Mouse (Mus musculus) adrenal gland, adult 8-10 months (tissue): ENCODE results near the gene Gde1. TPM values are rescaled to one million over a fixed set of nuclear protein-coding genes. Genes with fewer than 3 reads are reported as not detected.
A peak's percentile ranks its signal among the peaks of the same experiment; 100 is the strongest.

Experiments
- DNase-seq: peaks from one replicate; pipeline ENCODE4 v3.0.0; 2022
- total RNA-seq, 4 experiments: library from RNA; stranded (reverse); gene quantifications; 2 replicates each; pipeline ENCODE4 v1.2.4; 2022

The Gde1 gene
- total RNA-seq, result 100 to 1,000 TPM in 3 of 4 experiments, 10 to 100 TPM in 1; 91.0 to 121 (median 113) TPM

DNA sequence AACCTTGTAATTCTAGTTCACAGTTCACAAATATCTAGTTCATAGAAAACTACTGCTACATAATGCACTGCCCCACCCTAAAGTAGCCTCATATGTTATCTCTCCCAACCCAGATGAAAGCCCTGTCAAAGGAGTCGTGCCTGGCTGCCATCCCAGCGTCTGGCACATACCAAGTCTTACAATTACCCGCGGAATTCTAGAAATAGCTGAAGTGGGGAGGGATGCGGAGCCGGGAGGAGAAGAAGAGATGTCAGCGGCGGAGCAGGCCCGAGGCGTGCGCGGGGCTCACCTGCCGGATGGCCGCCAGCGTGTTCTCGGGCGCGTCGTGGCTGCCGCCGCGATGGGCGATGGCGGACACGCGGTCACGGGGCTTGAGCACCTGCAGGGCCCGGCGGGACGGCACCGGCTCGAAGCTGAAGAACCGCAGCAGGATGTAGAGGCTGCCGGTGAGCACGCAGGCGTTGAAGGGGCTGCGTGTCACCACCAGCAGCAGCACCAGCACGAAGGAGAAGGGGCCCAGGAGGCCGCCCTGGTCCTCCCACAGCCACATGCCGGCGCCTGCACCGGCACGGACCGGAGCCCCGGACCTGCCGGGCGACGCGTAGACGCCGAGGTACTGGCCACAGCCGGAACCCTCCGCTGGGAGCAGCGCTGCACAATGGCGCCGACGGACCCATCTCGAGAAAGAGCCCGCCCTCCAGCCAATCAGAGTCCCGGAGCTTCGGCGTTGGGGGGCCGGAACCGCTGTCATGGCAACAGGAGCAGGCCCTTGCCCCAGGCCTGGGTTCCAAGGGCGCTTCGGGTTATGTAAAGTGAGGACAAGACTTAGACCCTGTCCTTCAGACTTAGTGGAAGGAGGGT, at the start of gene Gde1:
Gene Gde1, minus strand, starts transcription at position 678 of the 861 bp plus-strand sequence.
- peak; percentile 93 for DNase-seq

GRCm38 (mm10) chr7:118751625-118752024, 46.0 kb upstream of the Gde1 start:
- no peak for DNase-seq

- DNase-seq, result no peak
These were observed 44.1 kb upstream of the Gde1 start for GRCm38 (mm10) chr7:118749706-118750105.

GRCm38 (mm10) chr7:118747891-118748672, 42.5 kb upstream of the Gde1 start:
- DNase-seq, result no peak

GRCm38 (mm10) chr7:118744766-118745165, 39.2 kb upstream of the Gde1 start:
- peak; percentile 61 for DNase-seq

DNA sequence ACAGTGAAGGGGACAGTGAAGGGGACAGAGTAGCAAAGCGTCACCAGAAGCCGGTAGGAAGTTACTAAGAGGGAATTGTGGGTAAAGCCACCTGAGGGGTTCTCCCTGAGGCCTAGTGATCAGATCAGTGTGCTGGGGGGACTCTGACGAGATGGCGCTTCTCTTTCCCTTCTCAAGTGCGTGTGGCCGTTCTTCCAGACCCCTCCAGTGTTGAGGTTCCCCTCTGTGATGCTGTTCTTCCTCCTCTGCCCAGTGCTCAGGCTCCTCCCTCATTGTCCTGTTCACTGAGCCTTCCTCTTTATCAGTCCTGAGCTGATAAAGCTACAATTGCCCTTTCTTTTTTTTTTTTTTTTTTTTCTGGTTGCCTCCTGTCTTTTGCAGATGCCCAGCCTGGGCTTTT, 36.7 kb upstream of the Gde1 start:
- no peak for DNase-seq

DNA sequence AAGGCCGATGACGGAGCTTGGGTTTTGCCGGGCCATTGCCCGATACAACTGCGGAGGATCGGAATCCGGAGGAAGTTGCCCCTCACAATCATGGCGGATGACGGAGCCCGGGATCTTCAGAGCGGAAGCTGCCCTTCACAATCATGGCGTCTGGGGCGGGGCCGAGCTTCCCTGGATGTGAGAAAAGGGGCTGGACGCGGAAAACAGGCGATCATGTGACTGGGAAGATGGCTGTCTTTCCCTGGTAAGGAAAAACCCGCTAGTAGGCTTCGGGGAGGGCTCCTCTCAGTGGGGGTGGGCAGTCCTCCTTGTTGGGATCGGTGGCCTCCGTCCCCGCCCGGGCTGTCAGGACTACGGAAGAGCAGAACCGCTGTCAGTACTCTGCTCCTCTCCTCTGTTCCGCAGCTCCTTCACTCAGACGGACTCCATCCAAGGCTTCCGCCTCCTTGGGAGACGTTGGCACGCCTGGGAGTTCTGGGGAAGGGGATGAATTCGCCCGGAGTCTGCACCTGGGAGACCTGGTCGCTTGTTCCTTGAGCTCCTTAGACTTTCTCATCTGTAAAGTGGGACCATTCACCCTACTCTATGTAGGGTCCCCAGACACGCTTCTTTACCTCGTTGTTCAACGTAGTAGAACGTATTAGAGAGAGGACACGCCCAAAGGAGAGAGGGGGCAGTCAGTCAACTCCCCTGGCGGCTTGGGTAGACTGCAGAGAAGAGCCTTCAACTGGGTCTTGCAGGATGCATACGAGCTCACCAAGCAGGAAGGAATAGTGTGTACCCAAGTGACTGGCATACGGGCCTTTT, 35.2 kb upstream of the Gde1 start:
- peak; percentile 94 for DNase-seq

- peak; percentile 65 for DNase-seq
These were observed 34.5 kb upstream of the Gde1 start, which contains the start of gene Vps35l for GRCm38 (mm10) chr7:118739975-118740531. Vps35l (plus strand) TSS chr7:118740226.

DNA sequence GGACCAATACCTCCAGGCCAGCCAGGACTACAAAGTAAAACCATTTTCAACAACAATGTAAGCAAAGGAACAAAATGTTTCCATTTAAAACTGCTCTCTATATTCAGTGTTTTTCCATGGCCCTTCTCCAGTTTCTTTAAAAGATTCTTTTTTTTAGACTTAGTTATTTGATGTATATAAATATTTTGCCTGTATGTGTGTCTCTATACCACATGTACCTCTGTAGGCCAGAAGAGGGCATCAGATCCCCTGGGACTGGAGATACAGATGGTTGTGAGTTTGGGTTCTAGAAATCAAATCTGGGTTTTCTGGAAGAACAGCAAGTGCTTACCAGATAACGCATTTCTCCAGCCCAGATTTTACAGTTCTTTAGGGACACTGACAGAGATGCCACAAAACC, 33.2 kb upstream of the Gde1 start:
- no peak for DNase-seq

GRCm38 (mm10) chr7:118733225-118733624, 27.6 kb upstream of the Gde1 start:
- DNase-seq, result no peak

DNA sequence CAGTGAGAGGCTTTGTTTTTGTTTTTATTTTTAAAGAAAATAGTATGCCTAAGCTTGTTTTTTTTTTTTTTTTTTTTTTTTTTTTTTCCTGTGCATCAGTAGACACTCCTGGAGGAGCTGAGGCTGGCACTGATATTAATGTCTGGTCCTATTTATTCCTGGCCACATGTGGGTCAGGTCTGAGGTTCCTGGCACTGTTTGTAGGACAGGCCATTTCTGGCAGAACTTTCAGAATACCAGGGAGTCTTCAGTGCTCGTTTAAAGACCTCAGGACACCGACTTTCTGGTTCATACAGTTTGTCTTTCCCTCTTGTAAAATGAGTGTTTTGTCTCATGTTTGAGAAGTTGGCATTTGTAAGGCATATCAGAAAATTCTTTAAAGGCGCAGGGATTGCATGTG, 26.2 kb upstream of the Gde1 start:
- no peak for DNase-seq

- no peak for DNase-seq
These were observed 23.4 kb upstream of the Gde1 start for GRCm38 (mm10) chr7:118728846-118729587.

DNA sequence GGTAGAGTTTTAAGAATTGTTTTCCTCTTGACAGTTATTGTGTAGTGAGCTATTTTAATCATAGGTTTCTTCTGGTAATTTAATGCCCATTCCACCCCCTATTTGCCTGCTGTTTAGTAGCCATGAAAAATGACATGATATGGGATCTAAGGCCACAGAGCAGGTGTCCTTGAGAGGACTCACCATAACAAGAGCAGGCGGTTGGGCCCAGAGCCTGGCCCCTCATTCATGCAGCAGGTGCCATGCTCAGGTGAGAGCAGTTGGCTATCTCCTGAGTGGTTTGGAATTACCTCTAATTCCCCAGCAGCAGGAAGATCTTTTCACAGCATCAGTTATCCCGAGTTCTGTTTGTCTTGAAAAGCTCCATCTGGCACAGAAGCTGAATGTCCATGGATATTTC, 19.9 kb upstream of the Gde1 start:
- no peak for DNase-seq

DNA sequence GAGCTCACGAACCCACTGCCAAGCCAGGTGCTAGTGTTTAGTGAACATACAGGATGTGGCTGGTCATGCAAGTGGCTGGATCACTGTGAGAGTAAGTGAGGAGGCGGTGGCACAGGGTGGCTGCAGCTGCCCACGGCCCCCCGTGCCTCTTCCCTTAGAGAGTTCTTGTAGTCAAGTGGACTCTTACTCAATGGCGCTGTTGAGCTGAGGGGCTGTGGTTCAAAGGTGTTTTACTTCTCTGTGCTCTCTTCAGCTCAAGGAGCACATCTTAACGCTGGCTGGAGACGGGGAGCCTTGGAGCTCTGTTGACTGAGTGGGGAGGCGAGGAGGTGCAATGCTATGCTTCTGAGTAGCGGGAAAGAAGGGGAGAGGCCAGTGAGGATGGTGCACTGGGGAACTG, 18.3 kb upstream of the Gde1 start:
- DNase-seq, result no peak

DNA sequence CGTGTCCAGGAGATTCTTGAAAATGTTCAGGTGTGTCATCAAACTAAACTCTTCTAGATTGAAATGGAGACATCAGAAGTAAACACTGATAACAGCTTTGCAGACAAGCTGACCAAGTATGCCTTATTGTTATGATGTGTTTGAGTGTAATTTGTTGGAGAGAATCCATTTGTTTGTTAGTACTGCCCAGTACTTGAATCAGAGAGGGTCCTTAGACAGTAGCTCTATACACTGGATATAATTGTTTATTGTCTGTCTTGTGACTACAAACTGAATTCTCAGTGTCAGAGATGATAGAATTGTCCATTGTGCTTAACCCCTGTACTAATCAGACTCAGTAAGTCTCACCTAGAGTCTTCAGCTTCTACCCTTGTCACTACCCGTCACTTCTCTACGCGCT, 12.5 kb upstream of the Gde1 start:
- DNase-seq, result no peak

GRCm38 (mm10) chr7:118714873-118715272, 9.3 kb upstream of the Gde1 start:
- DNase-seq, result no peak

DNA sequence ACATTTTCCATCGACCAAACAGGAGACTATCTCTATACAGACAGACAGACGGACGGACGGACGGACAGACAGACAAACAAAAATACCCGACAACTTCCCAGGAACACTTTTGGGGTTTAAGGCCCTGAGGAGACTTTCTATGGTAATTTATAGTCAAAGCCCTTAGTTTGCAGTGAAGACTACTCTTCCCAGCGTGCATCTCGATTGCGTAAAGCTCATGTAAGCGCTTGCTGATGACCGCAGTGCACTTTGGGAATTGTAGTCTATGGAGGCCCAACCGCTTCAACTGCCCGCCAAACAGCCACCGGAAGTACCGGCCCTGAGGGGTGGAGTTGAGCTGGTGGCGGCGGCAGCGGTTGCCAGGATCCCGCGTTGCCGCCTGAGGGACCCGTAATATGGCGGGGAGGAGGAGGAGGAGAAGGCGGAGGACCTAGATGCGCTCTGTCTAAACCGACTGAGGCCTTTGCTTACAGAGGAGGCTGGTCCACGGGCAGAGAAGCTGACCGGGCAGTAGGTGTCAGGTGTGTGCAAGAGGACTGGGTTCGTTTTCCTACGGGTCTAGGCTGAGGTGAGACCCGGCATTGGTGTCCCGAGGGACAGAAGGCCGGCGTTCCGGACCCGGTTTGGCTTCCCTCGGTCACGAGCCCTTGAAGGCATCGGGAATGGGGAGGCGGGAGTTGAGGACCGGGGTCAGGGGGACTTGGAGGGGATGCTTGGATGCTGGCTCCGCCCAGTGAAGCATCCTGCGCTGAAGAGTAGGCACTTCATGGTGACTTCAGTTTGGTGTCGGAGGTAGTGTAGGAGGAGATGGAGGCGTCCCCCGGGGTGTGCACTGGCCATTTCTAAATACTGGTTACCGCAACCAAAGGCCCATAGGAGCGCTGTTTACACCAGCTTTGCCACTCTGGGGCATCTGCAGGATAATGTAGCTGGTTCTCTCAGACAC, 6.9 kb upstream of the Gde1 start, which contains the start of gene Ccp110:
Gene Ccp110, plus strand, starts transcription at position 325 of the 946 bp plus-strand sequence.
- DNase-seq, result peak; percentile 97

DNA sequence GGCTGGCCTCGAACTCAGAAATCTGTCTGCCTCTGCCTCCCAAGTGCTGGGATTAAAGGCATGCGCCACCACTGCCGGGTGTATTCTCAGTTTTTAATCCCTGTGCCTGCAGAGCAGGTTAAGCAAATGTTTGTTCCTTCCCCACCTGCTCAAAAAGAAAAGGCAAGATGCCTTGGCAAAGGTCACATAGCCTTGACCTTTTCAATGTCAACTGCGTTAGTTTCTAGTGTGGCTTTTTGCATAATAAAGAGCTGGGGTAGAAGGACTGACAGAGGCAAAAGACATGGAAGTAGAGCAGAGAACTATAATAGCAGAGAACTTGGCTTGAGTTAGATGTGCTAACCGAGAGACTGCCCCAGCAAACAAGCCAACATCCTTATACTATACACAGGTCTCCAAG, 5.2 kb upstream of the Gde1 start:
- no peak for DNase-seq

- no peak for DNase-seq
These were observed 2.4 kb upstream of the Gde1 start for GRCm38 (mm10) chr7:118708002-118708401.

GRCm38 (mm10) chr7:118707216-118707615, 1.6 kb upstream of the Gde1 start:
- DNase-seq, result no peak
